Mouse (Mus musculus): ENCODE data around the gene Fam193b. TPM values are rescaled to one million over a fixed set of nuclear protein-coding genes. Genes with fewer than 3 reads are reported as not detected.
A peak's percentile ranks its signal among the peaks of the same experiment; 100 is the strongest.

Gene Fam193b
- total RNA-seq, 2 experiments from 2014 or later = 67.0 to 84.3 TPM

DNA sequence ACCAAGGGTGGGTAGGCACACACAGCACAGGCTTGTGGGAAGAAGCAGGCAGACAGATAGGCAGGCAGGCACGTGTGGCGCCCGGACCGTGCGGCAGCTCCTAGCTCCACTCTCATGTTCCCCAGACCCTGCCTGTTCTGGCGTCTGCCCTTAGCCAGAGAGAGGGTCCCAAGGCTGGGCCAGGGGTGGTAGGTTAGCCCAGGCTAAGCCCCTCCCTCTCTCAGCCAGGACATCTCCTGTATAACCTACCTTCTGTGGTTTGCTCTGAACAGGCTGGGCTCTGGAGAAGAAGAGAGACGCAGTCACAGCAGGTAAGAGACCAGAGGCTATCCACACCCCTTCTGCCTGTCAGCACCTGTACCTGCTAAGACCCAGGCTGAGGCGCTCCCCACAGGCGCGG lies 62.4 kb downstream of the Fam193b start:
- intact Hi-C loops (cut with DNase I) = no loop called here
- DNase-seq (ENCODE audit: low spot score in 2 of 2) = no peak

DNA sequence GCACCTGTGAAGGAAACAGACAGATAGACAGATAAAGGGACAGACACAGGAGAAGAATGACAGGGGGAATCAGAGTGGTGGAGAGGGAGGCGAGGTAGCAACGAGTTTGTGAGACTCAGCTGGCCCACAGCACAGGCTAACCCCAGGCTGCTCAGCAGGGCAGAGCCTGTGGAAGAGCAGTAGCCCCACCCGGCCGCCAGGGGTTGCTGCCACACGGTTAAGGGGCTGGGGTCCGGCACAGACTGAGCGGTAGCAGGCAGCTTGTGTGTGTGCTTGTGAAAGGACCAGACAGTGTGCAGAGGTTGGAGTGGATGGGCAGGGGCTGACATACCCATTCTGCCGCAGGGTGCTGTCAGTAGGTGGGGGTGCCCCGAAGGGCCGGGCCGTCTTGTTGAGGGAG lies 63.0 kb downstream of the Fam193b start:
- DNase-seq (ENCODE audit: low spot score in 2 of 2) = no peak
- intact Hi-C loops (cut with DNase I) = no loop called here

DNA sequence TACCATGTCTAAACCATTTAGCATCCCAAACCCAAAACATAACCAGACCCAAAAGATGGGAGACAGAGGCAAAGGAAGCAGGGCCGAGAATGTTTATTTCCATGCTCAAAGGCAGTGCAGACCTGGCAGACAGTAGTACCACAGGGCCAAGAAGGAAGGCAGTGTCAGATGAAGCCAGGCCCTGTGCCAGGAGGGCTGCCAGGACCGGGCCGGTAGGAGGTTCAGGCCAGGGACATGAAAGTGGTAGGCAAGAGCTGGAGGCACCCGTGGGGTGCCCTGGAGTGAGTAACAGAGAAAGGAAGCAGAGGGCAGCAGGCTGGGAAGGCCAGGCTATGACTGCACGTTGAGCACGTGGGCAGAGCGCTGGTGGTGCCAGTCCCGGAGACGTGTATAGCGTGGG lies 64.2 kb downstream of the Fam193b start:
- DNase-seq (ENCODE audit: low spot score in 2 of 2) = no peak
- intact Hi-C loops (cut with DNase I) = no loop called here

DNA sequence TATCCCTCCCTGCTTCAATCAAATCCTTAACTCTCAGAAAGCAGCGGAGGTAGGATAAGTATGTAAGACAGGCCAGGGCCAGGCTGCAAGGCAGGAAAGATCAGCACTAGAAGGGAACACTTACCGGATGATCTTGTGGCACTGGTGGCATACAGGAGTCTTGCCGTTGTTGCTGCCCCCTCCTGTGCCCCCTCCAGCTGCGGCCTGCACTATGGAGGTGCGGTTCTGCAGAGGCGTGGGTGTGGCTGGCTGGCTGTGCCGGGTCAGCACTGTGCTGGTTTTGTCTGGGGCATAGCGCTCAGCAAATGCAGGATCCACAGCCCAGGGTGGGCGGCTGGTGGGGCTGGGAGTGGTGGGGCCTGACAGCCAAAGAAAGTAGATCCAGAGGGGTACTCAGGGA lies 65.1 kb downstream of the Fam193b start:
- DNase-seq (ENCODE audit: low spot score in 2 of 2) = no peak
- intact Hi-C loops (cut with DNase I) = no loop called here

DNA sequence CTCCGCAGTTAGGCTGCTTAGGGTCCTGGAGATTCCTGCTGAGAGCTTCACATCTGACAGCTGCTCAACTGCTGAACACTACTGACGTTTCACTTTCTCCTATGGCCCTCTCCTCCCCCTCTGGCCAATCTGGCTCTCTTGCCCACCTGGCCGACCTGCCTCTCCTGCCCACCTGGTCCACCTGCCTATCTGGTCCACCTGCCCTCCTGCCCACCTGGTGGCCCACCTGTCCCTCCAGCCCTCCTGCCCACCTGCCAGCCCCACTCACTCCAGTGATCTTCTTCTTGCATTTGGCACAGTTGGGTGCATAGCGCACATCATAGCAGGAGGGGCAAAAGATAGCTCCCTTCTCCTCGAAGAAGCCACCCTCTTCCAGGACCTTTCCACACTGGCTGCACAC lies 66.5 kb downstream of the Fam193b start:
- DNase-seq (ENCODE audit: low spot score in 2 of 2) = no peak

DNA sequence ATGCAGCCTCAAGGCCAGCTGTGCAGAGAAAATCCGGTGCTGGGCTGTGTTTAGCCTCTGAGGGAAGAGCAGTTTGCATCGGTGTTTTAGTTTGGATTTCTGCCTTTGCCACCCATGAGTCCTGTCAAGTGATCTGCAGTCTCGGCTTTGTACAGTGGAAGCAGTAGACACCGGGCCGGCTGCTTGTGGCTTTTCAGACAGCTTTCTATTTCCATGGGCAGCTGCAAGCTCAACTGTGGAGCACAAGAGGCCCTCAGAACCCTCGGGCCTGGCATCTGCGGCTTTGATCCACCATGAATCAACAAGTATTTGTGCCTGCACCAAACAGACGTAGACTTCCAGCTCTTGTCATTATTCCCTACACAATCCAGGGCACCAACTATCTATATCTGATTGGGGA lies 68.5 kb downstream of the Fam193b start:
- intact Hi-C loops (cut with DNase I) = no loop called here

More for the DNA sequence above, 66.5 kb downstream of the Fam193b start:
- intact Hi-C loops (cut with DNase I) = no loop called here

DNA sequence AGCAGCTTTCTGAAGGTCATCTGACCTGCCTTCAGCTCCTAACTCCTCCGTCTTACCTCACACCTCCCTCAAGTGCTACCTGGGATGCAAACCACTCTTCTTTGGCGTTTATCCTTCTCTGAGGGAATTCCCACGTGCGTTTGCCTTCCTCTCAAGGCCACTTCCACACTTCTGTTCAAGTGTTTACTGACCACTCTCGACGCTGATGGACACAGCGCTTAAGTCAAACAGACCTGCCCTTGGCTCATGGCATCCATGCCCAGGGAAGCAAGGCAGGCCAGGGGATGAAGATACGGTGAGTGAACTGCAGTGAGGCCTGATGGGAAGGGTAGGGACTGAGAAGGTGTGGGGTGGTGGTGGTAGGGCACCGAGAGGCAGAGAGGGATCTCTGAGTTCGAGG lies 70.3 kb downstream of the Fam193b start:
- intact Hi-C loops (cut with DNase I) = no loop called here
- DNase-seq (ENCODE audit: low spot score in 2 of 2) = no peak

More for the DNA sequence above, 68.5 kb downstream of the Fam193b start:
- DNase-seq (ENCODE audit: low spot score in 2 of 2) = peak in 1 of 2 experiments; percentile 16

DNA sequence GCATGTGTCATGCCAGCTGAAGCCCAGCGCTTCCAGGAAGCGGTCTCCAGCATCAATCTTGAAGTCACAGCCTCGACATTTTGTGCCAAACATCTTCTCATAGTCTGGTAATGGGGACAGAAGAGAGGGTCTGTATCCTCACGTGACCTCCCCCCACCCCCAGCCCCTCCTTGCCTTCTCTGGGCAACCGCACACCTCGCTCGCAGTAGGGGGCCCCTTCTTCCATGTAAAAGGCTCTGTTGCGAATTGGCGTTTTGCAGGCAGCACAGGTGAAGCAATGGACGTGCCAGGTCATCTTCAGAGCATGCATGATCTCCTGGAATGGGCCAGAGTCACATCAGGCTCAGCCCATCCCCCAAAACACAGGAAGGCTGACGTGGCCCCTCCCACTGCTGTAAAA lies 72.0 kb downstream of the Fam193b start:
- no peak for DNase-seq (ENCODE audit: low spot score in 2 of 2)
- intact Hi-C loops (cut with DNase I) = no loop called here

DNA sequence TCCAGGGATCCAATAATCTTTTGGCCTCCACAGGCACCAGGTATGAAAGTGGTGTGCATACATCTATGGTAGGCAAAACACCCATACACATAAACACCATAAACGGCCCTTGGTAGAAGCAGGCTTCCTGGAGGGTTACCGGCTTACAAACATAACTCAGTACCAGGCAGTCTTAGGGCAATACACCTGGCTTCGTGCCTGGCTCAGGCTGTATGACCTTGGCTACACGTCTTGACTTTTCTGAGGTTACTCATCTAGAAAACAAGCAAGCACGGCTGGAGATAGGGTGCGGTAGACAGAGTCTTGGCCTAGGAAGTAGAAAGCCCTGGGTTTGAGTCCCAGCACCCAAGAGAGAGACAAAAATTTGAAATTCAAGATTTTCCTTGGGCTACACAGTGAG lies 74.3 kb downstream of the Fam193b start:
- intact Hi-C loops (cut with DNase I) = no loop called here

DNA sequence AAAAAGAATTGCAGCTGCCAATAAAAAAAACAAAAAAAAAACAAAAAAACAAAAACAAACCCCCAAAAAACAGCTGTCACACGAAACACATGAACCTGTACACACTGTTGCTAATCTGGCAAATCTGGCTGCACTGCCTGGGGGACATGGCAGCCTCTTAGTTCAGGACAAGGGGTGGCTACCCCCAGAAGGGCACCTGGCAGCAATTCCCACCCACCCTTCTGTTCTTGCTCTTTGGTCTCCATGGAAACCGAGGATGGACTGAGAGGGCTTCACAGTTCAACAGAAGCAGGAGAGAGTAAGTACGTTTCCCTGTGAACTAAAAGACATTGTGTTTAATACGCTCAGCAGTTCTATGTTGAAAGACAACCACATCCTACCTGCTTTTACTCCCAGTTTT lies 75.2 kb downstream of the Fam193b start:
- DNase-seq (ENCODE audit: low spot score in 2 of 2) = no peak
- intact Hi-C loops (cut with DNase I) = no loop called here

More for the DNA sequence above, 74.3 kb downstream of the Fam193b start:
- no peak for DNase-seq (ENCODE audit: low spot score in 2 of 2)

DNA sequence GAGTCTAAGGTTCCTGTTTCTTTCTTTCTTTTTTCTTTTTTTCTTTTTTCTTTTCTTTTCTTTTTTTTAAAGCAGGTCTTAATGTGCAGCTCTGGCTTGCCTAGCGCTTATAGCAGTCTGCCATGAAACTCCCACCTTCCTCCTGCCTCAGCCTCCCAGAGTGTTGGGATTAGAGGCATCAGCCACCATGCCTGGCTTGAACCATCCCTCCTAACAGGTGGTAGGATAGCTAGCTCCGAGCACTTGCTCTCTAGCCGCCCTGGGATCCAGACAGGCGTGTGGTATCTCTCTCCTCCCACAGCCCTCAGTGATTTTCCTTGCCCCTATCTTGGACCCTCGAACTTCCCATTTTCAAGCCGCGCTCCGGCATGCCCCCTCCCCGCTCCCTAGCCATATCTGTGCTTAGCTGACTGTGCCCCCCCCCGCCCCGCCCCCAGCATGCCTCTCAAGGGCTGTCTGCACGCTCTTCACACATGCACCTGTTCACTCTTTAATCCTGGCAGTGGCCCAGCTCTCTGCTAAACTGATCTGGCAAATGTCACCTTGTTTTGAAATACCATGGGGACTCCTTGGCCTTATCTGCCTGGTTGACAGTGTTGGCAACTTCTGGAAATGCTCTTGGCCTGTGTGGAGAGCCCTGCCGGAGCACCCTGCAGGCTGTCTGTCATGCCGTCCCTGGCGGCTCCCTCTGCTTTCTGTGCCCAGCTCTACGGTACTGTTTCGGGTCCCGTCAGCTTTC lies 75.9 kb downstream of the Fam193b start:
- intact Hi-C loops (cut with DNase I) = no loop called here
- peak in 1 of 2 experiments; percentile 60 for DNase-seq (ENCODE audit: low spot score in 2 of 2)

DNA sequence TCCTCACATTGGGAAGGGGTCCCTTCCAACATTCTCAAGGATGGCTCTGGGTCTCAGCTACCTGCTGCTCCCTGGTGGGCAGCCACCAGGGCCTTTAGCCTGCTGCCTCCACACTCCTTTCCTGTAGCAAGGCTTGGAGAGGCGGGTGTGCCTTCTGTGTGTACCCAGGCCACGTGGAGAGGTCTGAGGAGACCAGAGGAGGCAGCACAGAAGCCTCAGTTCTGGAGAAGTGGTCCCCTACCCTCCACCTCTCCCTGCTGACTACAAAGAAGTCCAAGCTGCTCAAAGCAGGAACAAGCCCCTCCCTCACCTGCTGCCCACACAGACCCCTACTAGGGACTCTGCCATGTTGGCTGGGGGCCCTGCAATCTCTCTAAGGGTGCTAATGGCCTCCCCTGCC lies 76.7 kb downstream of the Fam193b start:
- intact Hi-C loops (cut with DNase I) = no loop called here
- DNase-seq (ENCODE audit: low spot score in 2 of 2) = no peak

Small RNA genes within 50 kb of the gene (microRNA-seq; reads per million reads assigned to microRNA genes)
- 10.1 to 12.9 reads per million in 2 experiments for gene Mir6945

Other genes with a start within 250 kb of the Fam193b start
- gene Rab24, start 249.2 kb downstream of the Fam193b start, total RNA-seq (2021) = 10 to 100 TPM; 82.3 to 87.2 TPM
- 1 to 10 TPM in 1 of 2 experiments, under 1 TPM in 1; 0.85 to 1.4 TPM for gene Mxd3, start 241.3 kb downstream of the Fam193b start, total RNA-seq (2021)
- gene Lman2, start 208.3 kb downstream of the Fam193b start, total RNA-seq (2021) = 10 to 100 TPM; 57.5 to 59.7 TPM
- 10 to 100 TPM; 55.6 to 58.5 TPM for gene Rgs14, start 201.4 kb downstream of the Fam193b start, total RNA-seq (2021)
- gene Slc34a1, start 172.9 kb downstream of the Fam193b start, total RNA-seq (2021) = not detected
- gene Pfn3, start 155.9 kb downstream of the Fam193b start, total RNA-seq (2021) = not detected
- under 1 TPM; 0.57 to 0.62 TPM for gene F12, start 144.3 kb downstream of the Fam193b start, total RNA-seq (2021)
- gene Grk6, start 126.0 kb downstream of the Fam193b start, total RNA-seq (2021) = 10 to 100 TPM; 64.0 to 68.0 TPM
- 10 to 100 TPM; 80.1 to 85.9 TPM for gene Prr7, start 106.9 kb downstream of the Fam193b start, total RNA-seq (2021)
- 100 to 1,000 TPM; 287 to 295 TPM for gene Dbn1, start 83.0 kb downstream of the Fam193b start, total RNA-seq (2021)
- 10 to 100 TPM; 89.6 to 96.1 TPM for gene Pdlim7, start 57.4 kb downstream of the Fam193b start, total RNA-seq (2021)
- gene Dok3, start 41.8 kb downstream of the Fam193b start, total RNA-seq (2021) = 10 to 100 TPM in 1 of 2 experiments, 1 to 10 TPM in 1; 9.7 to 13.2 TPM
- gene Ddx41, start 34.5 kb downstream of the Fam193b start, total RNA-seq (2021) = 10 to 100 TPM; 53.6 to 58.0 TPM
- gene Tmed9, start 2.6 kb upstream of the Fam193b start, total RNA-seq (2021) = 100 to 1,000 TPM; 129 to 134 TPM
- gene B4galt7, start 28.8 kb upstream of the Fam193b start, total RNA-seq (2021) = 10 to 100 TPM; 22.9 to 25.5 TPM
- 10 to 100 TPM; 40.7 to 45.9 TPM for gene Caml, start 51.9 kb upstream of the Fam193b start, total RNA-seq (2021)
- 10 to 100 TPM; 39.9 to 44.0 TPM for gene Ddx46, start 63.9 kb upstream of the Fam193b start, total RNA-seq (2021)
- gene B230219D22Rik, start 122.0 kb upstream of the Fam193b start, total RNA-seq (2021) = 10 to 100 TPM; 81.0 to 85.9 TPM
- 10 to 100 TPM; 65.7 to 77.2 TPM for gene Txndc15, start 143.5 kb upstream of the Fam193b start, total RNA-seq (2021)
- gene Pcbd2, start 156.2 kb upstream of the Fam193b start, total RNA-seq (2021) = 10 to 100 TPM; 24.0 to 27.5 TPM
- gene Catsper3, start 213.4 kb upstream of the Fam193b start, total RNA-seq (2021) = under 1 TPM; 0.34 to 0.53 TPM

Measured in left cerebral cortex, postnatal 25 days (tissue).